Mouse (Mus musculus) urinary bladder, postnatal 10 days (tissue): ENCODE results near the gene Brcc3.
"Not testable (repeated sequence)": the region's sequence is repeated elsewhere in the genome, so short reads cannot be mapped to it uniquely, and the experiment has no call there.

ENCODE experiments used
- DNase-seq: peaks from one replicate; pipeline ENCODE4 v3.0.0; 2022; ENCODE audit warnings: low spot score

Brcc3 gene

DNA sequence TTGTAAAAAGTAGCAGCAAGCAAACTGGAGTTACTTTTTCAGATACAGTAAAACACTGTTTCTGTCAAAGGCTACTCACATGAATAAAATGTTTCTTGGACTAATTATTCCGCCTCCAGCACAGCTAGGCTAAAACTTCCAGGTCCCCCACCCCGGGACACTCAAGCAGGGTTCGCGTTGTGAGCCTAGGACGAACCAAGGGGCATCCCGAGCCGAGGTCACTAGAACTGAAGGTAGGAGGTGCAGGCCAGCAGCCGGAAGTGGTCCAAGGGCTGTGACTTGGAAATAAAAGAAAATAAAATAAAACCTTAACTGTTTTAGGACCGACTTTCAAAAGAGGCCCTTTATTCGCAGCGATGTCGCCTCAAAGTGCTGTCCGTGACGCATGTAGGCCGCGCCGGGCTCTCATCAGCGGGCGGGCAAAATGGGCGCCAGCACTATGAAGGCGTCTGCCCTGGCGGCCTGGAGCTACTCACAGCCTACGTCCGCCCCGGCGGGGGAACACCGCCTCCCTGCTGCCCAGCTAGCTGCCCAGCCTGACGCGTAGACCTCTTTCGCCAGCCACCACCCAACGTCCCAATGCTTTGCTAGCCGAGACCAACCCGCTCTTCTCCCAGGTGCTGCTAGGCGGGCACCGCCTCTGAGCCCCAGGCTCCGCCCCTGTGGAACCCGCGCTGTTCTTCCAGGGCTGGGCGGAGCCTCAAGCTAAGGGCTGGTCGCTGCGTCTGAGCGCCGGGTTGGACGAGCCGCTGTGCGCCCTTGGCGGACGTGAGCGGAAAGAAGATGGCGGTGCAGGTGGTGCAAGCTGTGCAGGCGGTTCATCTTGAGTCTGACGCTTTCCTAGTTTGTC, at the start of gene Brcc3, which contains the start of the genes Cmc4 and Mtcp1:
TSS of gene Brcc3 (plus strand) at position 693 of the 850 bp plus-strand sequence.
TSS of gene Cmc4 (minus strand) at position 649 of the 850 bp plus-strand sequence.
TSS of gene Mtcp1 (minus strand) at position 653 of the 850 bp plus-strand sequence.
- peak; percentile 20 for DNase-seq

DNA sequence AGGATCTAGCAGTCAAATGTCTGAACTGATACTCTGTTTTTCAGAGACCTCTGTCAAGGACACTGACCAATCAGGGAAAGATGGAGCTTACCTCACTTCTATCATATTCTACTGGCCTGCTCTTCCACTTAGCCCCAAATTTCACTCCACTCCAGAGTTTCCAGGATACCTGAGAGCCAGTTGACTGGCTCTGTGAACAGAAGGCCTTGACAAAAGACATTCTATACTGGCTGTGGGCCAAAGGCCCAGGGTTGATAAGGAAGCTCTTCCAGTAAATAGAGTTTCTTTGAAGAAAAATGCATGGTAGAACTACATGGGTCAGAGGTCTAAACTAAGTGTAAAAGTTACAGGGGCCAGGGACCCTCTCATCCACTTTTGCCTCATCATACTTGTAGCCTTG, 46.2 kb upstream of the Brcc3 start:
- DNase-seq, result no peak

DNA sequence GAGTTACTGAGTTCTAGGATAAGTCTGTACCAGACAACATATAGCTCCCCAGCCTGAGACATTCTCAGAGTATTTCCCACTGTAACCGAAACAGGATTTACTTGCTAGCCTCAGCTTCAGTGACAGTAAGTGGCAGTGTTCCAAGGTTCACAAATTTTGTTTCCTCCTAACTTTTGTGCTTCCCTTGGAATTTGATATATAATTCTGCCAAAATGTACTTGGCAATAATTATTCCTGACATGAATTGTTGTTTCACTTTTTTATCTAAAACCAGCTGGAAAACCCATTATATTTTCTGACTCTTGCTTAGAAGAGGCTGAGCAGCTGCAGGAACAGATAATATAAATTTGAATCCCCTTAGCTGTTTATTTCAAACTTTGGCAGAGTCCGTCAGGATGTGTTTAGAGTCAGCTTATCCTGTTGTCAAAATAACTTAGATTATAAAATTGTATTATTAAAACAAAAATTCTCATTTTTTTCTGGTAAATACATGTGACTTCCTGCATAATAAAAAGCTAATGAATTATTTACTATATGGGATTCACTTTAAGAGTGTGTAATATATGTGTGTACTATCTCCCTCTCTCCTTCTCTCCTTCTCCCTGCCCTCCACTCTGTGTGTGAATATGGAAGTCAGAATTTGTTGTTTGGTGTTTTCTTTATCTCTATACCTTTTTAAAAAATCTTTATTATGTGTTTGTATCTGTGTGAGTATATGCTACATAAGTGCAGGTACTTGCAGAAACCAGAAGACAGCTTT, 43.6 kb upstream of the Brcc3 start:
- DNase-seq, result no peak

DNA sequence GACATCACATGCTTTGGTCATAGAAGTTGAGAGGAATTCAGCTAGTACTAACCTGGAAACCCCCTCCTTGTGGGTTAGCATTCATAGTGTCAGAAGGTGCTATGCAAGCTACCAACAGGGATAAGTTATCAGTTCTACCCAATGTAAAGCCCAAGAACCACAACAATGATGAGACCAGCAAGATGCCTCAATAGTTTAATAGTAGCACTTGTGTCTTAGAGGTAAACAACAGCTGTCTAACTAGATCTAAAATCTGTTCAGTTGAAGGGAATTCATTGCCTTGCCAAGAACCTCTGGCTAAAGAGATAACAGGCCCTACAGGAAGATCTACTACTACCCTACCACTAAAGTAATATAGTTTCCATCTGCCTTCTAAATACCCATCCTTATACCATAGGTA, 39.6 kb upstream of the Brcc3 start:
- DNase-seq, result no peak

DNA sequence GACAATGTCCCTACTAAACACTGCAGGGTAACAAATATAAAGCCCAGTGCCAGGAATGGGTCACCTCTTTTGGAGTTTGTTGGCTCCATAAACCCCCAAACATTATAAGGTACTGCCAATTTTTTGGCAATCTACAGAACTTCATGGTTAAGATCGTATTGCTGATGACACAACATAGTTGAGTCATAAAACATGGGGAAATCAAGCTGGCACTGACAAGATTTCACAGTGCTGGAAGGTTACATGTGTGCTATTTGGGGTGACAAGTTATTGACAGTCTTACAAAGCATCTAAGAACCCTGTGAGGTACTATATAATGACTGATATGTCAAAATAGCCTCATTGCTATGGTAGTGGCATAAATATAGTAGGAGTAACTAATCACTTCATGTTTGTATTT, 35.3 kb upstream of the Brcc3 start:
- DNase-seq, result no peak

DNA sequence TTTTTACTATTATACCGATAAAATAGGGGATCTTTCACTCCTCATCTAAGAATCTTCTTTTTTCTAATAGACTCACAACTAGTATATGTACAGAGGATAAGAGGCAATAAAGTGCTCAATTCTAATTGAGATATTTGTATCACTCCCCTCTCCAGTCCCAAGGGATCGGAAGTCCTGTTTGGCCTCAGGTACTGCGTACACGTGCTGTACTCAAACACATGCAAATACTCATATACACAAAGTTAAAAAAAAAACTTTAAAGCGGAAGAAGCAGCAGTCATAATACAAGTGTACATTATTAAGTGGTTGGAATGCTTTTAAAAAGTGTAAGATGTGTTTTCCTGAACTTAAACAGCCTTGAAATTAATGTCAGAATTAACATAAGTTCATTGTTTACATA, 34.7 kb upstream of the Brcc3 start:
- DNase-seq, result no peak

DNA sequence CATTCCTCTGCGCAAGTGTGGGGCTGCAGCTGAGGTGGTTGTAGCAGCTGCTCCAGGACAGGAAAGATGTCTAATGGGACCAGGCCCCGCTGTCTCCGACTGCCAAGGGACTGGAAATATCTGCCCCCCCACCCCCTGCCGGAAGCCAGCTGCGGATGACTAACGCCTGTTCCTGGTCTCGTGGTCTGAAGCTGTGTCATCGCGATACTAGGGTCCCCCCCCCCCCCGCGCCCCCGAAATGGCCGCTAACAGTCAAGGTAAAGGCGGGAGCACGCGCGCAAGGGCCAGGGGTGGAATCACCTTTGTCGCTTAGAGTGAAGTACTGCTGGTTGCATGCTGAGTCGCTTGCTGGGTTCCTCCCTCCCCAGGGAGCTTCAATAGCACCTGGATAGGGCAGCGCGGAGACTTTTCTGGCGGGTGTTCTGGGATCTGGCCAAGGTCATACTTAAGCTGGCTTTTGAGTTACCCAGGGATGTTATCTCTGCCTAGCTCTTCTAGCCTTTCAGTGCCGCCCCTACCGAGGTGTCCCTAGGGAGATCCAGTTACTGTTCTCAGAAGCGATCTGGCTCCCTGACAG, 34.1 kb upstream of the Brcc3 start, which contains the start of the genes Fundc2 and F8:
TSS of gene Fundc2 (plus strand) at position 205 of the 577 bp plus-strand sequence.
TSS of gene F8 (minus strand) at position 421 of the 577 bp plus-strand sequence.
- DNase-seq, result peak; percentile 14

DNA sequence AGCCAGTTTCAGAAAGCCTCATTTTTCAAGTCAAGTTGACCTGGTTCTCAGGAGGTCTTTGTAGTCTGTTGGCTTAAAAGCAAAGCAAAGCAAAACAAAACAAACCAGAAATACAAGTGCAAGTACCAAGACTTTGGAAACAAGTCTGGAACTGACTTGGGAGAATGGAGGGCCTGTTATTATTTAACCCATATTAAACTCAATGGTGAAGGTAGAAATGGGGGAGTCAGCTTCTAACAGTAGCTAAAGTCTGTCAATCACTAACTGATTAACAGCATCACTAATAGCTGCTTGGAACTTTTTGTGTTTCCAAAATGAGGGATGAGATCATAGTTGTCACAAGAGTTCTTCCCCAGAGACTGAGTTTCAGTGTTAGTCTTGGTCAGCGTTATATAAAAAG, 17.0 kb upstream of the Brcc3 start:
- no peak for DNase-seq

DNA sequence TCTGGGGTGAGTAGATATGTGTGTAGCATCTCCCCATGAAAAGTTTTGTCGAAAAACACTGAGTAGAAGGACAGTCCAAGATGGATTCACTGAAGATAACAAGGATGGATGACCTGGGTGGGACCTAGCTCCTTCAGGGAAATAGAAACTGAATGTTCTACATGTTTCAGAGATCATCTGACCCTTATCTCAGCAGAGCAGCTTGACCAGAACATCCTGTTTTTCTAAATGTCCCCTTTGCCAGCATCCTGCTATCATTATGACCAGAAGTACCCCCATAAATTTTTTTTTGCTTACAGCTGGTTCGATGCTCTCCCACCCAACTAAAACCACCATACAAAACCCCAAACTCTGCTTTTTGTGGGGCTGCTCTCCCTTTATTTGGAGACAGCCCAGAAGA, 13.8 kb upstream of the Brcc3 start:
- no peak for DNase-seq

DNA sequence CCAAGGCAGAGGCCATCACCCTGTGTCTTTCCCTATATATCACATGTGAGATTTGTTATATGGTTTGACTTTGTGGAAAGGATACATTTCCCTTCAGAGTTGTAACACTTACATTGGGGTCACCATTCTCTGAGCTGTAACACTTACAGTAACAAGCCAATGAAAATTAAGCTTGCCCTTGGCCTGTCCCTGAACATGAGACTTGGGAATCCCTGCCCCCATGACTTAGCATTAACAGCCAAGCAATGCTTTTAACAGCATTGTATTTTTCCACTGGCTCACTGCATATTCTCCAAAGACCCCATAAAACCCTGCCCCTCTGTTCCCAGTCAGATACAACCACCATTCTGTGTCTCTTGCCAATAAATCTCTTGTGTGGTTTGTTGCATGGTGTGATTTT, 13.1 kb upstream of the Brcc3 start:
- DNase-seq, result no peak

DNA sequence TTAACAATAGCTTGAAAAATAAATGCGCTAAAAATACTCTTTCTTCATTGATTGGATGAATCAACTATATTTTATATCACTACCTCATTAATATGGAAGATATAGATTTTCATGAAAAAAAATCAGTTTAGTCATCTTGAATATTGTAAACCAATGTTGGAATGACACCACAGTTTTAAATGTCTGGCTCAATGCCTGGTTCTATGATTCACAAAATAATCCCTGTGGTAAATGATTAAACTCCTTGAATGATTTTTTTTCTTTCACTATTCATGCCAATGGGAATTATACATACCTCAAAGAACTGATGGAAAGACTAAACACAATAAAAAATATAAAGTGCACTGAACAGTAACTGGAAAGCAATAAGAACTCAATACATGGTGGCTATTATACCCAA, 6.7 kb upstream of the Brcc3 start:
- no peak for DNase-seq

DNA sequence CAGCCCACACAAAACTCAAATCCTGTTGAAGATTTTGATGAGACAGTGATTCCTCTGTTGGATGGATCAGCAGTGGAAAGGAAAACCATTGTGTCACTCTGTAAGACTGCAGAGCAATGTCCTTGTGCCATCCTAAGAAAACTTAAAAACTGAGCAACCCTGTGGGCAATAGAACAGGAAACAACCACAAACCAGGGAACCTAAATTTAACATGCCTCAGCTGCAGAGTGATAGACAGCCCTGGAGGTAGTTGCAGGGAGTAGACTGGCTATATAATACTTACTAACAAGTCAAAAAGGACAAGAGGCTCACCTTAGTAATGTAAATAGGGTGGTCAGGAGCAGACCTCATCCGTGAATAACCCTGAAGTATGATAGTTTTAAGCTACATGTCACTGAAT, 38.2 kb downstream of the Brcc3 start:
- DNase-seq, result no peak

DNA sequence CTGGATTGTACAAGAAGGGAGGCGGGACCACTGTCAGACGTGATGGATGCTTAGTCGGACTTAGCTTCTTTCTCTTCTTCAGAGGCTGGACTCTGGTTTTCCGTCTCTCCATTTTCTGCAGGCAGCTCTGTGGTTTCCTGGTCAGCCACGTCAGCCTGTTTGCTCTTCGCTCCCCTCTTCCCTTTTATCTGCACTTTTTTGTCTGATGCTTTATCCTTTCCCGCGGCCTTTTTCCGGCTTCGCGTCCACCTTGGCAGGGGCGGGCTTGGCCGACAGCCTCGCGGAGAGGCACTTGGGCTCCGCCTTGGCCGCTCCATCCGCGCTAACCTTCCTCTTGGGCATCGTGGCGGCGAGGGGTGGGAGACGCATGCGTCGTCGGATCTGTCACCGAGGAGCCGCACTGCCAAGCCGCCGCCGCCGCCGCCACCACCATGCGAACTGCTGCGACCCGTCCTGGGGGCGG, 58.8 kb downstream of the Brcc3 start:
- not testable (repeated sequence) for DNase-seq

DNA sequence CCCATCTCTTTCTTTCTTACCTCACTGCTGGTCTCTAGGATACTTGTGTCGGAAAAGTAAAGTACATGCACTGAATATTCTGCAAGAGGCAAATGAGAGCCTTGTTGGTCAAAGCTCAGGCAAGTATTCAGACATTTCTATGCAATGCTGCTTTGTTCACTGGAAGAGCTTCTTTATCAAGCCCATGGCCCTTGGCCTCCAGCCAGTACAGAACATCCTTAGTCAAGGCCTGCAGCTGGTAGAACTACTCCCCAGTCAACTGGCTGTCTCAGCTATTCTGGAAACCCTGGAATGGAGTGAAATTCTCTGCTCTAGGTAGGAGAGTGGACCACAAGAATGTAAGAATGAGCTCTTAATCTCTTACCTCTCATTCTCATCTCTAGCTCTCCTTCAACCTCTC, 73.5 kb downstream of the Brcc3 start:
- DNase-seq, result no peak
